Mouse (Mus musculus) frontal cortex, postnatal 25 days (tissue): ENCODE results near the gene Tedc1.

Source experiments
- DNase-seq, 2 experiments: peaks; one replicate each; pipeline ENCODE4 v3.0.0; 2022; ENCODE audit warnings: low spot score in 2 of 2

Tedc1 gene

DNA sequence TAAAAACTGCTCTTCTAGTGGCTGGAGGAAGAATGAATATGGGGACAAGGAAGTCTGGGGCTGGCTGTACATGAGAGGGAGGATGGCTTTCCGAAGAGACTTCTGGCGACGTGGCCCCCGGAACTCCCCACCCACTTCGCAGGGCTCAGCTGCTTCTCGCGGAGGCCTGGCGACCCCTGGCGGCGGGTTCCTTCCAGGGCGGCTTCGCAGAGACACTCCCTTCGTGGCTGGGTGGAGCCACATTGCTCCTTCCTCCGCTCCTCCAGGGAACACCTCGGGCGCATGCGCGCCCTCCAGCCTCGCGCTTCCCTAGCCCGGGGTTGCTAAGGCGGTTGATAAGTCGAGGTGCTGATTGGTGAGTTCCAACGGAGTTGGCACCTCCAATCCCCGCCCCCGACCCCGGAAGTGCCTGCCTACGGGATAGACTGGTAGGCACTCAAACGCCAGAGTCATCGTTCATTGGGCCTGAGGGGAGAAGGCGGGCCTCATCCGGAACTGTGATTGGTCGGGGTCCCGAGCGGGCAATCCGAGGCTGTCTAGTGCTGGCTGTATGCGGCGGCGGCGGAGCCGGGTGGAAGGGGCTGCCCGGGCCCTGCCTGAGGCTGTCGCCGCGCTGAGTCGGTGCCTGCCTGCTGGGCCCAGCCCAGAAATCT, at the start of gene Tedc1:
Gene Tedc1 (plus strand): TSS at position 535 of the 653 bp plus-strand sequence.
- DNase-seq = peak; percentile 99

DNA sequence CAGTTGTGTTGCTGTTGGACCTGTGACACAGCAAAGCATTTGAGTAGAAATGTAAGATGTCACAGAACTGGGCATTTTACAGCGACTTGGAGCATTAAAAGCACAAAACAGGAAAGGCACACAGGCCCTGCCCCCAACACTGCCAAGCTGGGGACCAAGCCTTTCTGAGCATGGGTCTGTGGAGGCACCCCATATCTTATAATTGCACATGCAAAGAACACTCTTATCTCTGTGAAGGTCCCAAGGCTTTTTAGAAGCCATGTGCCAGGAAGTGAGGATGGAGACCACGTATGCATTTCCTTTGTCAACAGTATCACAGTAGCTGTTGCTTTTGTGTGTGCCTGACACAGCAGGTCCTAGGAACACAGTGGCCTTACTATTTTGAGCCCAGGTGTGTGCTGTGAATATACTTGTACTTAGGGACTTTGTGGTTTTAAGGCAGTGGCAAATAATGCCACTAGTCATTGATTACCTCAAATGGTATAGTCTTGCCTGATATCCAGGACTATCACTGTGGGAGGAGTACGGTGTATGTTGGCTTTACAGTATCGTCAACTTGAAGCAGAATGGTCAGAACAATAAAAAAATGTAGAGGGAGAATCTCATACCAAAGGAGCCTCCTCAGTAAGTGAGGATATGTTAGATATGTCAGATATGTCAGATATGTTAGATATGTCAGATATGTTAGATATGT, 48.6 kb upstream of the Tedc1 start:
- DNase-seq = no peak

DNA sequence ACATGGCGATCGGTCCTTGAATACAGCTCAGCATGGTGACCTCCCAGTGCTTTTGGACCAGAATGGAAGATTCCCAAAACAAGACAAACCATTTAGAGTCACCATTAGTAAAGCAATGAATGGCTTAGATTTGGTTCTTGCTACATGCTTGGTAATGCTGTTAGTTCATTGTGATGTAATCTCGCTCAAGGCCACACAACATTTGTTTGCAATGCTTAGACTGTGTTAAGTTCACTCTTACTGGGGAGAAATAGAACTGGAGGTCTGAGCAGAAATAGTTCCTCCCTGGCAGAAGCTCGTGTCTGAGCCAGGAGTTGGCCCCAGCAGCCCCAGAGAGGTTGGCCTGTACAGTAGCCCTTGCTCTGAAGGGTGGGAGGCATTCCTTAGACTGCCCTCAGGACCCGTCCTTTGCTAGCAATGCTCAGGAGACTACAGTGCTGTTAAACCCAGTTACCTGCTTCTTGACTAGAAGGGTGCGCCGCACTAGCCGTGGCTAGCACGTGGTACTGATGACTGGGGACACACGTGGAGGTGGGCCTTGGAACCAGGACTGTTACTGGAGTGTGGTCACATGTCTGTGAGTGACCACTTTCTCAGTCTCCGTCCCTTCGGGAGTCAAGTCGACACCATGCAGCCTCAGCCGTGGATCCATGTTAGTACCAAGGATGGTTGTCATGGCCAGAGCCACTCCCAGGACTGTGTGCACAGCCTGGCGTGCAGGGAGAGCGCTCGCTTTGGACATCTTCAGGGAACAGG, 47.5 kb upstream of the Tedc1 start:
- DNase-seq = no peak

DNA sequence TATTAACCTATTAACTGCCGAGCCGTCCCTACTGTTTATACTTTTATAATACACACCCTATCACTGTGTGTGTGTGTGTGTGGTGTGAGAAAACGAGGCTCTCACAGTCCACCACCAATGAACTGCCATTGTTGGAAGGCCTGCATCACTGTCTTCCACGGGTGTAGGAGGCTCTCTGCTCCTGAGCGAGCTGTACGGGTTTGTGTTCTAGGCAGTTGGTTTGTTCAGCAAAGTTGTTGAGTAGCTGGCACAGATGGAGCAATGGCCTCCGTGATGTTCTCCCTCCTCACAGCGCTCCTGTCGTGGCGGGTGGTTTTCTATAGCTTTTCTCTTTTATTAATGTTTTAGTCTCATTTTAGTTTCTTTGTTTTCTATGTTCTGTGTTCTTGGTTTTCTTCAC, 46.4 kb upstream of the Tedc1 start:
- DNase-seq = no peak

DNA sequence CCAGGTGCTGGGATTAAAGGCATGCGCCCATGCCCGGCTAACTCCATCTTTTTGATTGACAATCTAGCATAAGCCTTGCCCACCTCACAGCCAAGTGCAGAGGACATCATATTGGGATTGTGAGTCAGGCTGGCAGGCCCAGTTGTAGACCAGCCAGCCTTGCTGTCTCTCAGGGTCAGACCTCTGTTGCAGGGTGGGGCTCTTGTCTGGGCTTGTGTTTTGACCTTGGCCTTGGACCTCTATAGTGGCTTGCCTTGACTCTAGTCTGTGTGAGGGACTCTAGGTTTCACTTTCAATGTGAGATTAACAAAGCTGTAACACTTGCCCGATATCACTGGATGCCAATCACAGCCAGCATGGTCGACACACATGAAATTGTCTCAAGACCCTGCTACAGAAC, 42.1 kb upstream of the Tedc1 start:
- DNase-seq = no peak

DNA sequence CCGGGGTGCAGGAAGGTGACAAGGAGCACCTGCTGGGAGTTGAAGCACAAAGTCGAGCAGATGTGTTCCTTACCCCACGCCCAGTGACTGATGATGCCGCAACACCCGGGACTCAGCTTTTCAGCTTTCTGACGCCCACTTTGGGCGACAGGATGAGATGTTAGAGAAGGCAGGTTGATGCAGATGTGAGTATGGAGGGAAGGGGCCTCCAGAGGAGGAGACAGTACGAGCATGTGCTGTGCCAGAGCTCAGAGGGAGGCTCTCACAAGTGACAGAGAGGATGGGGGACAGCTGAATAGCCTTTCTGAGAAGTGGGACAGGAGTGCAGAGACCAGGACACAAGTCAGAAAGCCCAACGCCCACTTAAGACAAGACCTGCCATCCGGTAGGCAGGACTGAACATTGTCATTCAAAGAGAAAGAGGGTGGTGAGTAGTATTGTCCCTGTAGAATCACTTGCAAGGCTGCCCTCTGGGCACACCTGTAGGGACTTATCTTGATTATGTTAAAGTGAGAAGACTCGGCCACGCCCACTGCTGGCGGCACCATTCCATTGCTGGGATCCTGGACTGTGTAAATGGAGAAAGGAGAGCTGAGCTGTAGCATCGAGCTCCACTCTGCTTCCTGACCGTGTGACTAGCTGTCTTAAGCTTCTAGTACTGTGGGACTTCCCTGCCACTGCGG, 41.2 kb upstream of the Tedc1 start:
- DNase-seq = no peak

DNA sequence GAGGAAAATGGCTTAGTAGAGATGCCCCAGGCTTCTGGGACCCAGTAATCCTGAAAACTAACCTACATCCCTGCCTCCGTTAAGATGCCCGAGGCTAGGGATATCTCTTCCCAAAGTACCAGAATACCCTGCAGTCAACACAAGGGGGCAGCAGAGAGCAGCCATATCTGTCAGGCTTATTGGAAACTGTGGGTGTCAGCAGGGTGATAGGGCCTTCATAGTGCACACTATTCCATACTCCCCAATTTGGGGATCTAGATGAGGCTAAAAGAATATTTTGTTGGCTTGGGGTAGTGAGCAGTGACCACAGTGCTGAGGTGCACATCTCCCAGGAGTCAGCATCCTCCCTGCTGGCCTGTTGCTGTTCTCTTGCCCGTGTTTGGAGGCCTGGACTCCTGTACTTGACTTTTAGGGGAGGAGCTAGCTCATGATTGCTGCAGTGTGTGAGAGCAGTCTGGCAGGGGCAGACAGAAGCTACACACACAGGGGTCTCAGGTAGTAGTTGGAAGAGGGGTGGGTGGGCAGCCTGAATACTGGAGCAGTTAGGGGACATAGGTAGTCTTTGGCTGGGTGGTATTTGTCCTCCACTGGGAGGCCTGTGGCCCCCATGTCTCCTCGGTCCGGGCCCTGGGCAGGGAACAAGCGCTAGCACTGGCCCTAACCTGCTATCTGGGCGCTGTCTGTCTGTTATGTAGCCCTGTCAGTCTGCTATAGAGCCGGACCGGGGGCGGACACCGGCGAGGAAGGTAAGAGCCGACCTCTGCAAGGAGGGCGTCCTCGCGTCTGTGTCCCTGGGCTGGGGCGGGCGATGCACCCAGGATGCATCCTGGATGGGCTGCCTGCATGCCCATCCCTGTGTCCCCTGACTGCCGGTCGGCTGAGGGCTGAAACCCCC, 36.5 kb upstream of the Tedc1 start:
- DNase-seq = peak; percentile 73 to 83

DNA sequence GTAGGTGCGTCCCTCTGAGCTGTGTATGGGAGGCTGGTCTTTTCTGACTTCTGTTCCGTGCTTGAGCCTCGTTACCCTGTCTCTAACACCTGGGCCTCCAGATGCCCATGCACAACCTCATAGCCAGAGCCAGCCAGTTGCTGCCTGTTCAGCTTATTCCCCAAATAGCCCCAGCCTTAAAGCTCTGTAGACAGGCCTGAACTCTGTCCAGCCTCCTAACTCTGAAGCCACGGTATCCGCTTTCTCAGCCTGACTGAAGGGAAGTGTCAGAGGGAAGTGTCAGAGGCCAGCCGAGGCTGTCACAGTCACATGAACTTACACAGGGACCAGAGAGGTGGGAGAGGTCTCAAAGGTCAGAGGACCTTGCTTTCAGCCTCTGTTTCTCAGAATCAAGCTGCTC, 31.5 kb upstream of the Tedc1 start:
- no peak for DNase-seq

DNA sequence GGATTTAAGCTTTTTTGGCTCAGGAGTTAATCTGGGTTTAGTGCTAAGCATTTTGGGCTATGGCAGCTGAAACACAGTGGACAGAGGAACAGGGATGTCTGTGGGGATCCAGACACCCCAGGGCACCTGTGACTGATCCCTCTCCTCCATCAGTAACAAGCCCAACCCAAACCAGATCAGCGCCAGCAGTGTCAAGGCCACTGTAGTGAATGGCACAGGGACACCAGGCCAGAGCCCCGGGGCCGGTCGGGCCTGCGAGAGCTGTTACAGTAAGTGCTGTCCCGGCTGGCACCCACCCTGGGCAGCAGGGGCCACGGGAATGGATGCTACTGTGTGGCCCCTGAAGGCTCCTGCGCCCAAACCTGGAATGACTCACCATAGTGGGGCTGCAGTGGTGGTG, 25.5 kb upstream of the Tedc1 start:
- DNase-seq = no peak

DNA sequence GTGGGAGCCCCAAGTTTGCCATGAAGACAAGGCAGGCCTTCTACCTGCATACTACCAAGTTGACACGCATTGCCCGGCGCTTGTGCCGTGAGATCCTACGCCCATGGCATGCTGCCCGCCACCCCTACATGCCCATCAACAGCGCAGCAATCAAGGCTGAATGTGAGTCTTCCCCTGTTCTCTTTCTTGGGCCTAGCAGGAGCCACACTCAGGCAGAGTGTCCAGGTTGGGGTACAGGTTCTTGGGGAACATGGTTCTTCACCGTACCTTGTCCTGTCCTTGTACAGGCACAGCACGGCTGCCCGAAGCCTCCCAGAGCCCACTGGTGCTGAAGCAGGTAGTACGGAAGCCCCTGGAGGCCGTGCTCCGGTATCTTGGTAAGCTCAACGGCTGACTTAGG, 24.6 kb upstream of the Tedc1 start:
- no peak for DNase-seq

DNA sequence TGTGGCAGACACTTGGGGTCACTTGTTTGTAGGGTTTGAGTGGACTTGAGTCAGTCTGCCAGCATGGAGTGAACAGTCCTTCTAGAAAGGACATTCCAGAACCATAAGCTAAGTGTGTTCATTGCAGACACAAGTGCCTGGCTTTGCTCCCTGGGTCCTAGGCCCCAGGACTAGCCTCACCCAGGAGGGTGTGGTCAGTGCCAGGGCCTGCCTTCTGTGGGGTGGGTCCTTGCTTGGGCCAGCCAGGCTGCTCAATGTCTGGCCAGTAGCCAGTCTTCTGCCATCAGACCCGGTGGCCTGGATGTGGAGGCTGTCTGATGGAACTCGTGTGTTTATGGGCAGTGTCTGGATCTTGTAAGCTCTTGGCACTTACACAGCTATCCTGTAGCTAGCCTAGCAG, 23.7 kb upstream of the Tedc1 start:
- no peak for DNase-seq

DNA sequence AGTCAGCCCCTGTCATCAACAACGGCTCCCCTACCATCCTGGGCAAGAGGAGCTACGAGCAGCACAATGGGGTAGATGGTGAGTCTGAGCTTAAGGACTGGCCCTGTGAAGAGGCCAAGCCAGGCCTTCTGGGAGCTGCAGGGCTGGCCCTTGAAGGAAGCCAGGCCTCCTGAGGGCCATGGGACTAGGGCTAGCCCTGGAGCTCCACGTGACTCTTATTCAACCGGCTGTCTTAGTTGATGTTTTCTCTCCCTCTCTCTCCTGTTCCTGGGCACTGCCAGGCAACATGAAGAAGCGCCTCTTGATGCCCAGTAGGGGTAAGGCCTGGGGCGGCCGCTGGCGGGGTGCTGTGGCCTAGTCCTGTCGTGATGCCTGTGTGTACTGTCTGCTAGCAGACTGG, 23.0 kb upstream of the Tedc1 start:
- DNase-seq = no peak

DNA sequence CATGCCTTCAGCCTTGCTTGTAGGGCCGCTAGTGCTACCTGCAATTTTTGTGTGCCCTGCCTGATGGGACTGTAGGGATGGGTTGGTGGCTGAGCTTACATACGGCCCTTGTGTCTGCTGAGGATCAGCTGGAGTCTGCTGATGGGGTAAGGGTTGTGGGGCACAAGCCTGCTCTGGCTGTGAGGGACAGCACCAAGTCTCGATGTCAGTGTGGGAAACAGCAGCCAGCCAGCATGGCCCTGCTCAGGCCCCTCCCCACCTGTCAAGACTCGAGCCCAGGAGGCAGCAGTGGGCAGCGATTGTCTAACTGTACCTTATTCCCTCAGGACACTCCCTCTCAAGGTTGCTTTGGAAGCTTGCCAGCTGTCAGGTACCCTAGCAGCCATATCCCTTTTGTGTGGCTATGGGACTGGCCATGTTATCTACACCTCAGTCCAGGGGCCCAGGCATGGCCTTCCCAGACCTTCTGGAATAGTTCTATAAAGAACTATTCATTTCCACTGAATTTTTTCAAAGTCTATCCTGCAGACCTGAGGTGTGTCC, 22.3 kb upstream of the Tedc1 start:
- no peak for DNase-seq

DNA sequence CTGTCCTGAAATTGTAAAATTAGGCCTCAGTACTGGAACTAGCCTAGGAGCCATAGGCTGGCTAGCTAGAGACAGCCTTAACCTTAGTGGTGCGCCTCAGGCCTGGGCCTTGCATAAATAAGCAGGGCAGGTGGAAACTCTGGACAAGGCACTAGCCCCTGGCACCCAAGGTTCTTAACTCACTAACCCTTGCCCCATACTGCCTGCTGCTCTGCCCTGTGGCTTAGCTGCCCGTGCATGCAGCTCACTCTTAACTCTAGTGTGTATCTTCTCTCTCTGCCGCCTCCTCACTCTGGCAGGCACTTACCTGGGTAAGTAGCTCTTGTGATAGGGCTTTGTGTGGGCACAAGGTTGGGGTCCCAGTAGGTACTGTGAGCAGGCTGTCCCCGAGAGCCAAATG, 21.7 kb upstream of the Tedc1 start:
- no peak for DNase-seq

DNA sequence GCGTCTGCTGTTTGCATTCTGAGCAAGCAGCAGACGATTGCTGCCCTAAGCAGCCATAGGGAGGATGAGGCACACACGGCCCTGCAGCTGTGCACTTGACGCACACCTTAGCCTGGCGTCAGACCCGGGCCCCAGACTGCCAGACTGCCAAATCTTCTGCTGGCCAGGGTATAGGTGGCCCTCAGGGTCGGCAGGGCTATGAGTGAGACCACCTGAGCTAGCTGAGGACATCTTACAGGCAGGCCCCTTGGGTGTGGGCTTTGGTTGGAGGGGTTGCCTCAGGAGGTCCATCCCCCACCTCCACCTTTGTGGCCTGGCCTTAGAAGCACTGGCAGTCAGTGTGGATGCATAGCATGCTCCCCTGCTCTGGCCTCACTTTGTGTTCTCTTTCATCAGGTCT, 20.8 kb upstream of the Tedc1 start:
- no peak for DNase-seq

DNA sequence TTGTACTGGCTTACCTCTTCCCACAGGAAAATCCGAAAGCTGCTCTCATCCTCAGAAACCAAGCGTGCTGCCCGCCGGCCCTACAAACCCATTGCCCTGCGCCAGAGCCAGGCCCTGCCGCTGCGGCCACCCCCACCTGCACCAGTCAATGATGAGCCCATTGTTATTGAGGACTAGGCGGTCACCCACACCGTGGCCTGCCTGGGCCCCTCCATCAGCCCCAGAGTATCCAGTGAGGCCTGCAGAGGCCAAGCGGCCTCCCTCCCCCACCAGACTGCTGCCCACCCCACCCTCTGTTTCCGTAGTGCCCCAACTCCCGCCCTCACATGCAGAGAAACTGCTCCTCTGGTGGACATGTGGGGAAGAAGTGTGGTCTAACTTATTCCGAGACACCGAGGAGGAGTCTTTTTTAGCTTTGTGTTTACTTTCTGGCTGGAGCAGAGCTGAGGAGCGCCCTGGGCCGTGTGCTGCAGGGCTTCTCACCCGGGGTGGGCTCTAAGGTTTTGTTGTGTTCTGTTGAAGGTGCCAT, 19.7 kb upstream of the Tedc1 start:
- no peak for DNase-seq

DNA sequence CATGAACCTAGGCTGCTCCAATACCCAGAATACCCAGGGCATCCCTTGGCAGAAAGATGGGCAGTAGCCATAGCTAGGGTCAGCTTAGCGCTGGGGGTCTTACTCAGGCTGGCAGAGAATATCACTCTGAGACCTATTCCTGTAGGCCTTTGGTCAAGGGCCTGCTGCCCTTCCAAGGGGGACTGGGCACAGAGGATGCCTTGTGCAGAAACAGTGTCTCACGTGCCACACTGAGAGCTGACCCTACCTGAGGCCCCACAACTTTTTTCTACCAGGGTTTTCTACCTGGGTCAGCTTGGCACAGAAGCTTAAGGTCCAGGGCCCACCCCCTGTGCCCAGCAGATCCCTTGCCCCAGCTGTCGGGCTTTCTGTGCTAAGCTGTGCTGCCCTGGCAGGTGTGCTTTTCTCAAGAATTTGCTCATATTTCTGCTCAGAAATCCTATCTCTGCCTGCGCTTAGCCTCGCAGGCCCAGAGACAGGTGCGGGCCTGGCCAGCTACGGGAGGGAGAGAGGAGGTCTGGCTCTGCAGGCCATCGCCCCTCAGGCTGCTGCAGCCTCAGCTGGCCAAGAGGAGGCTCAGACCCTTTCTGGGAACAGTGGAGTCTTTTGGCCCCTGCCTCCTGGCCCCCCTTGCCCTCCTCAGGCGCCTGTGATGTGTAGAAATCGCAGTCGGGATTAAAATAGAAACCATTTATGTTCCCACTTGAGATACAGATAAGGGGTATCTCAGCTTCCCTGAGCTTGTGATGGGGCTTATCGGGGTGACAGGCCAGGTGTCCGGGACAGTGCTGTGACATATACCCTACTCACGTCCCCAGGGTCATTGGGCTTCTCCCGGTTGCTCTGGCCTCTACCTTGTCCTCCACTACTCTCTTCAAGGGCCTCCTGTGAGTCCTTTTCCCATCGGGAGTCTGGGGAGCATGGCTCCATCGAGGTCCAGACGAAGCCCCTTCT, 18.7 kb upstream of the Tedc1 start:
- DNase-seq = no peak

DNA sequence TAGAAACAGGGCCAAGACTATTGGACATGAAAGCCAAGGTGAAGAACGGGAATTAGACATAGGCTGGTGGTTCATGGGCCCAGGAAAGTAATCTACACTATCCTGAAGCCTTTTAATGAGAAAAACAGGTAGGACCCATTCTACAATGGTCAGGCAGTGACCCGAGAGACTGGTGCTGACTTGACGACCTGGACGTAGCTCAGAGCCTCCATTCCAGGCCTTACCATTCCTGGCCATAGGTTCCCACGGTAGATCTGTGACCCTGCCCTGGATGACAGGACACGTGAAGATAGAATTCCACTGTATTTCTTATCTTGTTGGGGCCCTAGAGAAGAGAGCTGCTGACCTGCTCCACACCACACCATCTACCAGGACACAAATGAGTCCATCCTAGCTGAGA, 17.9 kb upstream of the Tedc1 start:
- DNase-seq = no peak
